Mouse (Mus musculus): Measurements from ENCODE around the gene Ankrd33b.

GRCm38 (mm10) chr15:31359805-31360204 lies 7.7 kb downstream of the Ankrd33b start:
- TF ChIP-seq POLR2A (IDR thresholded peaks at IDR 0.05; ENCODE audit: low read depth, low read length) (no peak), CTCF (IDR thresholded peaks at IDR 0.05; ENCODE audit: borderline replicate concordance, insufficient read depth, low read length) (no peak)

All from embryonic fibroblast, embryonic 13.5 days (primary cell).